Mouse (Mus musculus): Measurements from ENCODE around the gene Ctrc.

- no peak for TF ChIP-seq EP300 (IDR thresholded peaks at IDR 0.05; ENCODE audit: low read length)
- no peak for TF ChIP-seq MEF2A (IDR thresholded peaks at IDR 0.05; ENCODE audit: borderline replicate concordance, low read depth, low read length)
- TF ChIP-seq CTCF (conservative IDR thresholded peaks at IDR 0.05 in 1 of 2, IDR thresholded peaks at IDR 0.05 in 1 of 2; ENCODE audit: low read depth in 2 of 2, low read length in 2 of 2) = no peak
- TF ChIP-seq POLR2A (IDR thresholded peaks at IDR 0.05; ENCODE audit: low read depth, low read length) = no peak
- TF ChIP-seq ZNF384 (IDR thresholded peaks at IDR 0.05; ENCODE audit: low read depth, low read length) = no peak
- no peak for TF ChIP-seq ETS1 (conservative IDR thresholded peaks at IDR 0.05; ENCODE audit: low read depth, low read length)
- TF ChIP-seq E2F4 (IDR thresholded peaks at IDR 0.05; ENCODE audit: insufficient replicate concordance, low read depth, low read length) = no peak
- no peak for TF ChIP-seq RCOR1 (conservative IDR thresholded peaks at IDR 0.05; ENCODE audit: low read depth, low read length)
- no peak for TF ChIP-seq POLR2AphosphoS2 (IDR thresholded peaks at IDR 0.05; ENCODE audit: low read depth, low read length)
Observed at GRCm38 (mm10) chr4:141879074-141879473, 32.9 kb upstream of the Ctrc start.
